Comparison of ENCODE assay signal across 8 mouse cellular contexts in the genomic region with DNA sequence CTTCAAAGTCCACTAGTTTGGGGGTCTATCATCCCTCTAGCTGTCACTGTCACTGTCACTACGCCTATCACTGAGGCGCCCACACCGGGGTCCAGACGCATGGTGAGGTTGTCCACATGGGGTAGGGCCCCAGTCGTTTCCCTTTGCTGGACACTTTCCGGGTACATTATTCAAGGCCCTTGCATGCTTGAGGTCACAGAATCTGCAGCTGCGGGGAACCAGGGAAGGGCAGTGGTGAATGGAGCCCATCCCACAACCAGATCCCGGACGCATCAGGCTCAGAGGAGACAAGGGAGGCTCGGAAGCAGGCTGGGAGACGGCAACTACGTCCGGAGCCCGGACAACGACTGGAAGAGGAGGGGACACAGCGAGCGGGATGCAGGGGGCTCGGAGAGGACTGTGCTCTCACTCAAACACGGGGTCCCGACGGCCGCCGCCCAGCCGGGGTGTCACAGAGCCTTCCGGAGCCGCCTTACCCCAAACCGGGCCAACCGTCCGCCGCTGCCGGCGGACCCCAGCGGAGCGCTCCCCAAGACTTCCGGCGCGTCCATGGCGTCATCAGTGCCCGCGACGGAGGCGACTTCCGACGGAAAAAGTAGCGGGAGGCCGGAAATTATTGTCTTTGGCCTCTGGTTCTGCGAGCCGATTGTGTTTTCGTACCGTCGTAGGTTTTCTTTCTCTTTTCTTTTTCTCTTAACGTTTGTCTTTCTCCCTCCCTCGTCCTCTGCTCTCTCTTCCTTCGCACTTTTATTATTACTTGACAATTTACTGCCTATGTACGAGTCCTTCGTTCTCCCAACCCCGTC. TPM values are rescaled to one million over a fixed set of nuclear protein-coding genes. Genes with fewer than 3 reads are reported as not detected.
DNase-seq lines count a peak whose midpoint lies in the region; ATAC-seq and TF ChIP-seq lines count a peak whose summit lies in the region.

Gene Zdhhc4, minus strand, starts transcription at position 567 of the 806 bp plus-strand sequence.

- H3K9ac ChIP-seq in embryonic facial prominence, embryonic 13.5 days, result peak within 1 kb of the TSS; percentile 91
- peak within 1 kb of the TSS; percentile 86 for H3K9ac ChIP-seq in limb, embryonic 12.5 days (replicated peaks)
- peak within 1 kb of the TSS; percentile 60 for H3K9ac ChIP-seq in midbrain, embryonic 15.5 days

- H3K27me3 ChIP-seq in embryonic facial prominence, embryonic 13.5 days, result no peaks in the 10 kb centered on the region
- H3K27me3 ChIP-seq in kidney, adult 2 months (replicated peaks; ENCODE audit: control insufficient read depth, insufficient read depth, low read length), result no peaks in the 10 kb centered on the region
- no peaks in the 10 kb centered on the region for H3K27me3 ChIP-seq in limb, embryonic 12.5 days
- H3K27me3 ChIP-seq in midbrain, embryonic 15.5 days (replicated peaks), result no peaks in the 10 kb centered on the region
- no peaks in the 10 kb centered on the region for H3K27me3 ChIP-seq in spleen, adult 2 months (ENCODE audit: control insufficient read depth, insufficient read depth, low read length)

- TF ChIP-seq CTCF in kidney, adult 2 months (conservative IDR thresholded peaks at IDR 0.05; ENCODE audit: insufficient read depth, insufficient read length, low read depth, low read length), result no peak
- TF ChIP-seq CTCF in spleen, adult 2 months (IDR thresholded peaks at IDR 0.05; ENCODE audit: extremely low read depth, insufficient read depth, insufficient read length, insufficient replicate concordance), result no peak

- H3K36me3 ChIP-seq in embryonic facial prominence, embryonic 13.5 days, result peaks cover 28% of the 10 kb centered on the region
- H3K36me3 ChIP-seq in kidney, adult 2 months (ENCODE audit: control insufficient read depth, insufficient read depth, low read length), result no peaks in the 10 kb centered on the region
- H3K36me3 ChIP-seq in limb, embryonic 12.5 days, result peaks cover 32% of the 10 kb centered on the region
- peaks cover 15% of the 10 kb centered on the region for H3K36me3 ChIP-seq in midbrain, embryonic 15.5 days (replicated peaks)
- H3K36me3 ChIP-seq in spleen, adult 2 months (ENCODE audit: control insufficient read depth, insufficient read depth, low read length), result peaks cover 11% of the 10 kb centered on the region

- peak within 1 kb of the TSS; percentile 60 for H3K27ac ChIP-seq in embryonic facial prominence, embryonic 13.5 days
- H3K27ac ChIP-seq in kidney, adult 2 months (ENCODE audit: insufficient read depth, low read depth, low read length), result peak within 1 kb of the TSS; percentile 87
- peak within 1 kb of the TSS; percentile 67 for H3K27ac ChIP-seq in limb, embryonic 12.5 days
- peak within 1 kb of the TSS; percentile 80 for H3K27ac ChIP-seq in midbrain, embryonic 15.5 days
- peak within 1 kb of the TSS; percentile 69 for H3K27ac ChIP-seq in spleen, adult 2 months (ENCODE audit: insufficient read depth, low read length)

- under 1% methylated on average over 57 of the region's 57 CpGs for WGBS in embryonic facial prominence, embryonic 13.5 days
- under 1% methylated on average over 57 of the region's 57 CpGs for WGBS in kidney, adult 2 months
- WGBS in limb, embryonic 12.5 days, result under 1% methylated on average over 57 of the region's 57 CpGs
- WGBS in midbrain, embryonic 15.5 days, result under 1% methylated on average over 57 of the region's 57 CpGs
- WGBS in spleen, adult 2 months, result under 1% methylated on average over 56 of the region's 57 CpGs

- no peak for TF ChIP-seq POLR2A in kidney, adult 2 months (IDR thresholded peaks at IDR 0.05; ENCODE audit: low read depth, low read length)
- TF ChIP-seq POLR2A in spleen, adult 2 months (IDR thresholded peaks at IDR 0.05; ENCODE audit: low read depth, low read length), result peak; percentile 48

- H3K4me1 ChIP-seq in embryonic facial prominence, embryonic 13.5 days, result peaks cover 20% of the 10 kb centered on the region
- 0 out of 2 replicates have a peak, but pooled peaks cover 3% of the 10 kb centered on the region for H3K4me1 ChIP-seq in kidney, adult 2 months (ENCODE audit: control insufficient read depth, insufficient read depth, low read length)
- H3K4me1 ChIP-seq in limb, embryonic 12.5 days (replicated peaks), result peaks cover 19% of the 10 kb centered on the region
- peaks cover 20% of the 10 kb centered on the region for H3K4me1 ChIP-seq in midbrain, embryonic 15.5 days
- peaks cover 3% of the 10 kb centered on the region; the same call in 1 of the 2 replicates for H3K4me1 ChIP-seq in spleen, adult 2 months (ENCODE audit: control insufficient read depth, insufficient read depth, insufficient read length)

- H3K4me3 ChIP-seq in embryonic facial prominence, embryonic 13.5 days, result peak within 1 kb of the TSS; percentile 94
- peak within 1 kb of the TSS; percentile 99 for H3K4me3 ChIP-seq in kidney, adult 2 months (ENCODE audit: insufficient read depth, low read depth, low read length)
- peak within 1 kb of the TSS; percentile 93 for H3K4me3 ChIP-seq in limb, embryonic 12.5 days (replicated peaks)
- peak within 1 kb of the TSS; percentile 78 for H3K4me3 ChIP-seq in midbrain, embryonic 15.5 days
- peak within 1 kb of the TSS; percentile 81 for H3K4me3 ChIP-seq in spleen, adult 2 months (ENCODE audit: extremely low read depth, insufficient read depth, insufficient read length)

- H3K9me3 ChIP-seq in embryonic facial prominence, embryonic 13.5 days, result no peaks in the 10 kb centered on the region
- H3K9me3 ChIP-seq in limb, embryonic 12.5 days, result no peaks in the 10 kb centered on the region
- H3K9me3 ChIP-seq in midbrain, embryonic 15.5 days, result no peaks in the 10 kb centered on the region

- peak; percentile 85 for DNase-seq in 3134 (ENCODE audit: extremely low read depth, insufficient read length, low spot score)
- peak; percentile 95 for DNase-seq in adrenal gland, postnatal 36 days
- DNase-seq in heart, adult 18-20 months, result peak; percentile 93 to 98
- peak; percentile 95 for DNase-seq in kidney, adult 2 months
- DNase-seq in spleen, adult 2 months (ENCODE audit: low read depth in 1 of 2, low spot score in 2 of 2), result peak; percentile 74 to 92

- no peak for ATAC-seq in embryonic facial prominence, embryonic 13.5 days (ENCODE audit: insufficient number of reproducible peaks, insufficient read depth, low FRiP score, low TSS enrichment, low read depth)
- ATAC-seq in limb, embryonic 12.5 days (ENCODE audit: insufficient number of reproducible peaks, insufficient read depth, low FRiP score, low TSS enrichment, low read depth), result 0 out of 2 replicates have a peak, but pooled peaks have one; percentile 20
- ATAC-seq in midbrain, embryonic 15.5 days (replicated peaks), result peak; percentile 79

- peak within 1 kb of the TSS; percentile 93 for H3K4me2 ChIP-seq in embryonic facial prominence, embryonic 13.5 days
- H3K4me2 ChIP-seq in limb, embryonic 12.5 days, result peak within 1 kb of the TSS; percentile 95
- peak within 1 kb of the TSS; percentile 83 for H3K4me2 ChIP-seq in midbrain, embryonic 15.5 days

RNA-seq across cellular contexts. Expression of gene Zdhhc4, which starts in this region (rescaled TPM):
- 10 to 100 TPM; 54.7 to 60.4 TPM for total RNA-seq in adrenal gland, postnatal 36 days (2021)
- 79.9 and 84.5 TPM in 2 replicates for polyA plus RNA-seq in embryonic facial prominence, embryonic 13.5 days (2015; fragmentation: Nextera tagmentation; extraction: Ambion mirVana)
- total RNA-seq in heart, adult 18-20 months (2021), result 10 to 100 TPM; 25.1 to 26.3 TPM
- 80.6 and 85.0 TPM in 2 replicates for polyA plus RNA-seq in kidney, adult 2 months (2012; rRNA removed)
- polyA plus RNA-seq in limb, embryonic 12.5 days (2016; fragmentation: Nextera tagmentation; extraction: Ambion mirVana), result 77.1 and 87.0 TPM in 2 replicates
- 73.5 and 79.0 TPM in 2 replicates for polyA plus RNA-seq in midbrain, embryonic 15.5 days (2015; fragmentation: Nextera tagmentation; extraction: Ambion mirVana)
- 55.2 and 60.2 TPM in 2 replicates for polyA plus RNA-seq in spleen, adult 2 months (2012; rRNA removed)
